Mouse (Mus musculus): ENCODE data around the gene Pdzk1.
A peak's percentile ranks its signal among the peaks of the same experiment; 100 is the strongest.

Gene Pdzk1

GRCm38 (mm10) chr3:96828984-96829383 is at the start of gene Pdzk1, which contains the start of gene Cd160:
Pdzk1 (plus strand) TSS chr3:96829284.
Cd160 (minus strand) TSS chr3:96829351.
- no peak for DNase-seq

- no peak for DNase-seq
Measured at GRCm38 (mm10) chr3:96782236-96782635, 46.8 kb upstream of the Pdzk1 start.

DNA sequence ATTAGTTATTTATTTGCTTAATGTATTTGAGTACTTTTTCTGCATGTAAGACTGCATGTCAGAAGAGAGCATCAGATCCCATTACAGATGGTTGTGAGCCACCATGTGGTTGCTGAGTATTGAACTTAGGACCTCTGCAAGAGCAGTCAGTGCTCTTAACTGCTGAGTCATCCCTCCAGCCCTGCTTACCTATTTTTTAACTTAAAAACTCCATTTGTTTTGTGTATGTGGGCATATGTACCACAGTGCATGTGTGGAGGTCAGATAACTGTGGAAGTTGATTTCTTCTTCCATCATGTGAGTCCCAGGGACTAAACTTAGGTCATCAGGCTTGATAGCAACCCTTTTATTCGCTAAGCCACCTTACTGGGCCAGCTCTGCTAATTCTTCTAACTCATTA is 41.3 kb upstream of the Pdzk1 start:
- no peak for DNase-seq

- DNase-seq, result no peak
Measured at GRCm38 (mm10) chr3:96788506-96788905, 40.6 kb upstream of the Pdzk1 start.

DNA sequence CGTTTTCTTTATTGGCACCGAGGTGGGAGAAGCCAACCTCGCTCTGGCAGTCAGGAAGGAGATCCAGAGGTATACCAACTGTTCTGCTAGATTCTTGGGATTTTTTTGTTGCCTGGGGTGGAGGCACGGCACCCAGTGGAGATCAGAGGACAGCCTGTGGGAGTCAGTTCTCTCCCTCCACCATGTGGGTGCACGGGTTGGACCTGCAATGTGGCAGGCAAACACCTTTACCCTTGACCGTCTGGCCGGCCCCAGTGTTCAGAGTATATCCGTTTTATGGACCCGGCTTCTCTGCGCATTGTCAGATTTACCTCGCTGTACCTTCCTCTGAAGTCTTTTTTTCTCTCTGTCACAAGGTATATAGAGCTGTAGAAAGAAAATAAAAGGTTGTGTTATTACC is 28.8 kb upstream of the Pdzk1 start:
- DNase-seq, result no peak

GRCm38 (mm10) chr3:96802214-96802613 is 26.9 kb upstream of the Pdzk1 start:
- DNase-seq, result no peak

DNA sequence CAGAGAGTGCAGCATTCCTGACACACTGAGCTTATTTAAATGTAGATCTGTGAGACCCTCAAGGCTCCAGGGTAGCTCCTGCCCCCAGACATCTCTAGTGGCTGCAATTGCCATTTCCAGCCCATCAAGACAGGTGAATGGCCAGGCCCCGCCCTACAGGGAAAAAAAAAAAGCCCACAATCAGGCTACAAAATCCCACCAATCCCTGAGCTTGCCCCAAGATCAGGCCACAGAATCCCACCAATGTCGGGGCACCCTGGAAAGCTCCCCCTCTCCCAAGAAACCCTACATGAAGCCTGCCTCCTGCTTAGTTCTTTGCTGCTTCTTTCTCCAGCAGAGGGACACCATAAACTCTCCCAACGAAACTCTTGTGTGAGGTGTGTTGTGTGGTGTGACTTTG is 20.9 kb upstream of the Pdzk1 start:
- no peak for DNase-seq

DNA sequence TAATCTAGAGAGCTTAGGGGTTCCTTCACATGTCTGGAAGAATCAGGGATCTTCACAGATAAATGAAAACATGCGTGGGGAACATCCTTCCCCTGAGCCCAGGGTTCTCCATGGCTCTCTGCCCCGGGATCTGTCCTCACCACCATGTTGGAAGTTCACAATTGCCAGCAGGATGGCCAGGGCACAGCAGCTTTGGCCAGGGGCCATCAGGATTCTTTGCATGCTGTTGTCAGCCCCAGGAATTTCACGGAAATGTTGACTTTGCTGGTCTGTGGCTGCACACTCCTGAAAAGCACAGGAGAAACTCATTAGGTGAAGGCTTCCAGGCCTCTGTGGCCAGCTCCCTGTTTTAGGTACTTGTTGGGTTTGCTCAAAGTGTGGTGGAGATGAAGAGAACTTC is 20.4 kb upstream of the Pdzk1 start:
- DNase-seq, result no peak

GRCm38 (mm10) chr3:96811232-96811631 is 17.9 kb upstream of the Pdzk1 start:
- no peak for DNase-seq

DNA sequence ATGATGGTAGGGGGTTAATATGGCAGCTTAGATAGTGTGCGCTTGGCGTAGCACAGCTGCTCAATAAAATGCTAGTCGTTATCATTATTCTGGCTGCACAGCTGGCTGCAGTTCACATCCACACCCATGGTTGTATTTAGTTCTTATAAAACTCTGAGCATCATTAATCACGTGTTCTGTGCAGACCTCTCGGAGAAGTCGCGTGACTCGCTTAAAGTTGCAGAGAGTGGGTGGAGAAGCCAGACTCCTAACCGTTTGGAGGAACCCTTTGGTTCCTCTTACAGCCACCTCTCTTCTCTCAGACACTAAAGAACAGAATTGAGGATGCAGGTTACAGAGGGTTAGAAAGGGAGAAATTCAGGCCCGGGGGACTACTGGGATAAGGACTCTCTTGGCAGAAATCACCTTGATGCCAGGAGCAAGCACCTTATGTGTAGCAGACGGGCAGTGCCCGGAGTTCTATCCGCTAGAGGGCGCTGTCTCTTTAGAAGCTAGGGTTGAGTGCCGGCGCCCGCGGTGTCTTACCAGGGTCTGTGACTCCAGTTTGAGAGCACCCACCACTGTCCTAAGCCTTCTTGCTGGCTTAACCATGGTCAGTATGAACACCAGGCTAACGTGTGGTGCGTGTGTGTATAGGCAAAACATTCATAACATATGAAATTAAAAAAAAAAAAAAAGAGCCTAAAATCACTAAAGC is 16.5 kb upstream of the Pdzk1 start:
- peak; percentile 53 for DNase-seq

- peak; percentile 5 for DNase-seq
Measured at GRCm38 (mm10) chr3:96813106-96813505, 16.0 kb upstream of the Pdzk1 start.

DNA sequence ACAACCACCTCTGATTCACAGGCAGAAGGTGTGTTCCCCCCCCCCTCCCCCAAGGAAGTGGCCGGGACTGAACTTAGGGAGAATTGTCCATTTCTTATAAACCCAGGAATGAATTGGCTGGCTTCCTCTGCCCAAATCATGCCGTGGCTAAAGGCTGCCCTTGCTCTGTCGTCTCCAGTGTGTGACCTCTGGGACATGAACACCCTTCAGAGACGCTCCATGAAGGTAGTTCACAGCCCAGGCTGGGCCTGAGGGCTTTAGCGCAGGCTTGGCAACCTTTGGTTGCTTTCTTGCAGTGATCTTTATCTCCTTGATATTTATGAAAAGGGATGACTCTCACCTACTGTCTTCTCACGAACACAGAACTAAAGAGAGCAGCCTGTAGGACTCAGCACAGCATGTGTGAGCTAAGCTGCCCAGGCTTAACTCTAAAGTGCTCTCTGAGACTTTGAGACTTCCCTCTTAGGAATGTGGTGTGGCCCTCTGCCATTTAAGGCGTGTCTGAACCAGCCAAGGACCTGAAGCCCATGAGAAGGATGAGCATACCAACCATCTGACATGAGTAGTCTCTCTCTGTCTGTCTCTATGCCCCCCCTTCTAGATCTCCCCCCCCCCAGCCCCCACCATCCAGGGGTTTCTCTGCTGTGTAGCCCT is 15.4 kb upstream of the Pdzk1 start:
- DNase-seq, result no peak

GRCm38 (mm10) chr3:96814342-96814741 is 14.7 kb upstream of the Pdzk1 start:
- no peak for DNase-seq

DNA sequence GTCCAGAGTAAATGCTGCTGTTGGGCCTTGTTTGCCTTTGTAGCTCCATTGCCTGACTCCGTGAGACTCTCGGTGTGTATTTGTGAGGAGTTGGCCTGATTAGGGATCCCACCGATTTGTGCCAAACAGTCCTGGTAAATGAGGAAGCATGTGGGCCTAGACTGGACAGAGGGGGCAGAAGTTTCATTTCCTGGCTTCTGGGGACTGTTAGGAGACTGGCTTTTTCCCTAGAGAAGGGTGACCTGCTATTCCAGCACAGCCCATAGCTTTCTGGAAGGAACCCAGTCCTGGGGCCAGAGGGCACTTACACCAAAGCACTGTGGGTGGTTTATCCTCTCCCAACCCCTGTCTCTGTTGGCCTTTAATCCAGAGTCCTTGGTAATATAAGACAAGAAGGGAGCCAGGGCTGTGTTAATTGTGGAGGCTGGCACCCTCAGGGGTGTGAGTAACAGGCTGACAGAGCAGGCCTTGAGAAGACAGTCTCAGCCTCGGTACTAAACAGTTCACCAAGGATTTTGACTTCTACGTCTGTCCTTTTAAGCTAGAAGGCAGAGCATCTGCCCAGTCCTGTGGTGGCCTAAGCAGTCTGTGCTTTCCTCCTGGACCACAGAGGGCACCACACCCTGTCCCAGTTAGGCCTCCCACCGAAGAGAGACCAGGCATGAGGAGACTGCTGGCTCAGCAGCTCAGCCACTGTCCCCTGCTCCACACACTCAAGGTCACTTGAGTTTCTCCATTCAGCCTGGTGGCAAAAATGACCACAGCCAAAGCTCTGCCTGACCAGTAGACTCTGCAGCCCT is 8.8 kb upstream of the Pdzk1 start:
- DNase-seq, result no peak

DNA sequence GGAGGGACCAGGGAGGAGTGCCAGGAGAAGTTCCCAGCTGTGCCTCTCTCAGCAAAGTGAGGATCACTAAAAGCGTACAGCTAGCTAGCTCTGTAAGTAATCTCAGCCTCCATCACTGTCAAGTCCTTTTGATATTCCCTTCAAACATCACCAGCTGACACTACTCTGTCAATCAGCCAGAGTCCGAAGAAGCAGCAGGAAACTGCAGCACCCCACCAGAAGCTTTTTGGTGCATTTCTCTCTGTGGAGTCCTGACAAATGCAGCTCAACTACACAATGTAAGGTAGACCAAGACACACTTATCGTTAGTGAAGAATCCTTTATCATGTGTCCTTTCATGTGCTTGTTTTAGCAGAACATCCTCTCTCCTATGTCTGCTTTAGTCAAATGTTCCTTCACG is 7.5 kb upstream of the Pdzk1 start:
- DNase-seq, result no peak

- DNase-seq, result no peak
Measured at GRCm38 (mm10) chr3:96823701-96824100, 5.4 kb upstream of the Pdzk1 start.

GRCm38 (mm10) chr3:96824614-96825013 is 4.5 kb upstream of the Pdzk1 start:
- no peak for DNase-seq

GRCm38 (mm10) chr3:96825261-96825660 is 3.8 kb upstream of the Pdzk1 start:
- DNase-seq, result no peak

GRCm38 (mm10) chr3:96828308-96828864 is 698 bp upstream of the Pdzk1 start:
- DNase-seq, result no peak

GRCm38 (mm10) chr3:96829856-96830255 is 772 bp downstream of the Pdzk1 start:
- DNase-seq, result no peak

GRCm38 (mm10) chr3:96832930-96833329 is 3.8 kb downstream of the Pdzk1 start:
- no peak for DNase-seq

DNA sequence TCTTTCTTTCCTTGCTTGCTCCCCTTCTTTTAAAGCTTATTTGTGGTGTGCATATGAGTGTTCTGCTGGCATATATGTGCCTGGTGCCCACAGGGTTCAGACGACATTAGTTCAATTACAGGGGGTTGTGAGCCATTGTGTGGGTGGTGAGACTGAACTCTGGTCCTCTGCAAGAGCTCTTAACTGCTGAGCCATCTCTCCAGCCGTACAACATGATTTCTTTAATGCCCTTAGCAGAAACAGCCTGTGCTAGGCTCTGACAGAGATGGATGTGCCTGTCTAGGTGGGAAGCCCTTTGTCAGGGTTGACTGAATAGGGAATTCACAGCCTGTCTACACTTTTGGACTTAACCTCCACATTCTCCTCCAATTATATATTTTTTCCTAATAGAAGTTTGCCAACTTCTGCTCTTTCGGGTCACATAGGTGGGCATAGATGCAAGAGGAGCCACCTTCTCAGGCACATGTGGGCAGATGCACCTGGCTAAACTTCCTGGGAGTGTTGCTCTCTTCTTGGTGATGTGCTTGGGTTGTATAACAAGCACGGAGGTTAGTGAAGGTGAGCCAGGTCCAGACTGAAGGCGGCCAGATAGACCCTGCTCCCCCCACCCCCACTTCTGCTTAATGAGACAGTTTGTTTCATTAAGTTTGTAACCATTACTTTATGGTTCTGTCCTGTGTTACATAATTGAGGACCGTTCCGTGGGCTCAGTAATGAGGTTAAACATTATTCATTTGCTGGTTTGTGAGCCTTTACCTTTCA is 5.7 kb downstream of the Pdzk1 start:
- DNase-seq, result no peak

- DNase-seq, result no peak
Measured at GRCm38 (mm10) chr3:96836414-96836813, 7.3 kb downstream of the Pdzk1 start.
